Mouse (Mus musculus) lung, adult 18-20 months (tissue): ENCODE results near the gene Slc5a6.
"Not testable (repeated sequence)": the region's sequence is repeated elsewhere in the genome, so short reads cannot be mapped to it uniquely, and the experiment has no call there.

ENCODE experiments used
- DNase-seq, 2 experiments: peaks; one replicate each; pipeline ENCODE4 v3.0.0; 2022; ENCODE audit warnings: mixed read lengths in 2 of 2

Slc5a6 gene

GRCm38 (mm10) chr5:31055216-31056140 lies 6.8 kb upstream of the Slc5a6 start:
- peak in 1 of 2 experiments; percentile 33 for DNase-seq

GRCm38 (mm10) chr5:31054261-31055215 lies 5.8 kb upstream of the Slc5a6 start, which contains the start of gene Cad:
Gene Cad, plus strand, starts transcription at chr5:31054780.
- DNase-seq = peak; percentile 96 to 97

DNA sequence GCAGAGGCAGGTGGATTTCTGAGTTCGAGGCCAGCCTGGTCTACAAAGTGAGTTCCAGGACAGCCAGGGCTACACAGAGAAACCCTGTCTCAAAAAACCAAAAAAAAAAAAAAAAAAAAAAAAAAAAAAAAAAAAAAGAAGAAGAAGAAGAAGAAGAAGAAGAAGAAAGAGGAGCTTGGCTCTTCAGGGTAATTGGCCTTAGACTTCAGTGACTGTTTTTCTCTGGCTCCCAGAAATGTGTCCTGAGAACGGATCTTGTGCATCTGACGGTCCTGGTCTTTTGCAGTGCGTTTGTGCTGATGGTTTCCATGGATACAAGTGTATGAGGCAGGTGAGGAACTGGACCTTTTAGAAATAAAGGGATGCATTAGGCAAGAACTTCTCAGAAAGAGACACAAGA lies 5.0 kb upstream of the Slc5a6 start:
- not testable (repeated sequence) for DNase-seq

- no peak for DNase-seq
Measured at GRCm38 (mm10) chr5:31050427-31050826, 1.7 kb upstream of the Slc5a6 start.

GRCm38 (mm10) chr5:31047848-31048762 lies 619 bp downstream of the Slc5a6 start, which contains the start of gene Atraid:
Gene Atraid, plus strand, starts transcription at chr5:31048312.
- peak; percentile 98 to 99 for DNase-seq

GRCm38 (mm10) chr5:31047074-31047473 lies 1.6 kb downstream of the Slc5a6 start:
- no peak for DNase-seq

GRCm38 (mm10) chr5:31046416-31046815 lies 2.3 kb downstream of the Slc5a6 start:
- DNase-seq = no peak

DNA sequence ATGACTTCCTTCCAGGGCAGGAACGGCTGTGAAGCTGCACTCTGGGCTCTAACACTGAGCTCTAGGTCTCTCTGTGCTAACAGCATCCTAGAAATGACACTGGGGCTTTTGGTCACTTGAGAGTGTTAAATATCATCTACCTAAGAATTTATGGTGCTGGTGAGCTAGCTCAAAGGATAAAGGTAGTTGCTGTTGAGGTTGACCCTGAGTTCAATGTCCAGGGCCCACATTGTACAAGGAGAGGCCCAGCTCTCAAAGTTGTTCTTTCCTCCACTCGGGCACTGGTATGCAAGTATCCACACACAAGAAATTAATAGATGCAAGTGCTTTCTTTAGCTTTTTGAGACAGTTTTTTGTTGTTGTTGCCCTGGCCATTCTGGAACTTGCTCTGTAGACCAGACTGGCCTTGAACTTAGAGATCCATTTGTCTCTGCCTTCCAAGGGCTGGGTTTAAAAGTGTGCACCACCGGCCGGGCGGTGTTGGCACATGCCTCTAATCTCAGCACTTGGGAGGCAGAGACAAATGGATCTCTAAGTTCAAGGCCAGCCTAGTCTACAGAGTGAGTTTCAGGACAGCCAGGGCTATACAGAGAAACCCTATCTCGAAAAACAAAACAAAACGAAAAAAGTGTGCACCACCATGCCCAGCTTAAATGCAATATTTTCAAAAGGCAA lies 10.4 kb downstream of the Slc5a6 start:
- DNase-seq = no peak

DNA sequence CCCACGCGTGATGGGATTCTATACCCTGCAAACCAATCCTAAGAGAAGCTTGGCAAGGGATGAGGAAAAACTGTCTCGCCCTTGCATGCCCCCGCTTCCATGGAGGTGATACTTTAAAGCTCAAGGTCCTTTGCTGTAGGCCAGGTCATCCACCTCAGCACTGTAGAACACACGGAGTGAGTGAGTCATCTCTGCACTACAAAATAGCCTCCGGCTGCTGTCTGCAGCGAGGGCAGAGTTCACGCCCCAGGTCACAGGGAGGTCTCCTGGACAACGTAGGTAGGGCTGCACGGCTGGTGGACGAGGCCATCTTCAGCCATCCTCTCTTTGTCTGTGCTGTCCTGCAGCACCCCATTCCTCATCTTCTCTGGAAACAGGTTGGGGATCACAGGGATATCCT lies 12.2 kb downstream of the Slc5a6 start:
- not testable (repeated sequence) for DNase-seq

DNA sequence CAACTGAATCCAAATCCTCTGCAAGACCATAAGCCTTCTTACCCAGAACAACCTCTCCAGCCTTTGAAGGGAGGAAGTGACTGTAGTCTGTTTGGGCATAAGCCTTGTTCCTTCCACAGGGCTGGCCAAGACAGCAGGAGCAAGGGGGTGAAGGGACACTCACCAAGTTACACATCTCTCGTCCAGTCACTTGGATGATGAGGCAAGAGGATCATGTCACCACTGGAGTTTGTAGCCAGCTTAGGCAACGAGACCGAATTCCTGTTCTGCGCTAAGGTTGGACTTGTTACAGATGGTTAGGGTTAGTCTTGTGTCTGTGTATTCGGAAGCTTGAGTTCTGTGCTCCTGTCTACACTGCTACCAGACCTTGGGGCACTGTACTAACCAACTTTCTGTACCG lies 14.1 kb downstream of the Slc5a6 start:
- no peak for DNase-seq

GRCm38 (mm10) chr5:31031508-31031907 lies 17.2 kb downstream of the Slc5a6 start:
- no peak for DNase-seq

GRCm38 (mm10) chr5:31030926-31031325 lies 17.8 kb downstream of the Slc5a6 start:
- no peak for DNase-seq

DNA sequence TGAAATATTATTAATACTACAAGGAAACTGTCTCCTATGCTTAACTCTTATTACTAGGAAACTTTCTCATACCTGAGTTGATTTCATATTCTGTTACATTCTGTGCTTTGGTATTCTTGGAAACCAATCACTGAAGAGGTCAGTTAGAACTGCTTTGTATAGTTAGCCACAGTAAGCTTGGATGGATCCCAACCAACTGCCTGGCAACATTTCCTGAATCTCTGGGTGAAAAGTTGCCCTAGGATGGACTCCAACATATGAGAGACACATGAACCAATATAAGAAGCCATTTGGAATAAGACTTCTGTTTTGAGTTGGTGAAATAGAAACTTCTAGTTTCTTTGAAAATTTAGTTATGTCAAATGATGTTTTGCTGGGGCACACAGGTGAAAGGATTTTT lies 24.1 kb downstream of the Slc5a6 start:
- no peak for DNase-seq

DNA sequence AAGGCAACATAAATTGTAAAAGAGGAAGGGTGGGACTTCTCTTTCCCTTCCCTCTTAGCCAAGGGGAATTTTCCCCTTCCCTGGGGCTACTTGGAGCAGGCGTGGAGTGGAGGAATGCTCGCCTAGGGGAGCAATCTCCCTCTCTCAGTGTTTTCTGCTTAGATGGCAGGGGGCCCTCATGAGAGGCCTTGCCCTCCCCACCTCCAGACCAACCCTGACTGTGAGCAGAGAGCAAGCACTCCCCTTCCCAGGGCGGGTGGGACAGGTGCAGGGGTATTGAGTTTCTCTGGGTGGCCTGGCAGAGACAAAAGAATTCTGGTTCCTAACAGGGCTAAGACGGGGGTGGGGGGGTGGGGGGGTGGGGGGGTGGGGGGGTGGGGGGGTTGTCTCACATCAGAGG lies 25.5 kb downstream of the Slc5a6 start:
- DNase-seq = no peak

DNA sequence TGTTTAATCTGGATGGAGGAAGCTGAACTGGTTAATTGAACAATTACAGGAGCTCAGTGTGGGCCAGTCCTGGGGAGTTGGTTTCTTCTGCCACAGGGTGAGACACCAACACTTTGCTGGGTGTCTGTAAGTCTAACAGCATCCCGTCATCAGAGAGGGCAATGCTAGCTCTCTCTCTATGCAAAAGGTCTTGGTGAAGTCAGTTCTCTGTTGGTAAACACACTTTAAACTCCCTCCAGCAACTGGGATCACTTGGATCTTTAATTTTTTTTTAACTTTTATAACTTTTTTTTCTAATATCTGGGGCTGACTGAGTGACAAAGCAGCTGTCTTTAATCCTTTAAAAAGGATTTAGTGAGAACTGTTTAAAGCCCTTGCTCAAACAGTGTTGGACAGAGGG lies 26.0 kb downstream of the Slc5a6 start:
- DNase-seq = no peak

DNA sequence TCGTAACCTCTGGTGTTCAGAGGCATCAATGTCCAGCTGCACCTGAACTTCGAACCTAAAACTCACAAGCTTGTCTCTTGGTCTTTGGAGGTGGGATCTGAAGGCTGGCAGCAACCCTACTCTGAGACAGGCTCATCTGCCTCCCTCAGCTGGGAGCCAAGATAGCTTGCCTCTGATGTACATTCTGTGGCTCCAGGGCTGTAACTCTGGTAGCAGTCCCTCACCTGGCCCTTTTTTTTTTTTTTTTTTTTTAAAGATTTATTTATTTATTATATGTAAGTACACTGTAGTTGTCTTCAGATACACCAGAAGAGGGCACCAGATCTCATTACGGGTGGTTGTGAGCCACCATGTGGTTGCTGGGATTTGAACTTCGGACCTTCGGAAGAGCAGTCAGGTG lies 26.9 kb downstream of the Slc5a6 start:
- DNase-seq = not testable (repeated sequence)

DNA sequence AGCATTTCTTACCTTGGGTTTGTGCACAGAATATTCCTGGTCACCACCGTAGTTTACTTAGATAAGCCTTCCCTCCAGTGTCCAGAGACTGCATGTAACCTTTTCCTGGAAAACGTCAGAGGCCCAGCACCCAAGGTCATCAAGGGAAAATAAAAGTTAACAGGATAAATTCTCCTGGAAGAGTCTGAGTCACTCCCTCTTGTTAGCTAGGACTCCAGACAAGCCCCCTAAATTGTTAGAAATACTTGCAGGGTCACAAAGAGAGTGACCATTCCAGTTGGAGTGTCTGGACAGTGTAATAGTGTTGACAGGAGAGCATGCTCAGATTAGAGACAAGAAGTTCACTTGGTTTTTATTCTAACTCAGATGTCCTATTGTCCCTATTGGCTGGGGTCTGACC lies 32.8 kb downstream of the Slc5a6 start:
- DNase-seq = no peak

GRCm38 (mm10) chr5:31012737-31013136 lies 36.0 kb downstream of the Slc5a6 start:
- DNase-seq = no peak

GRCm38 (mm10) chr5:31004184-31004583 lies 44.5 kb downstream of the Slc5a6 start:
- peak; percentile 77 to 84 for DNase-seq

- DNase-seq = no peak
Measured at GRCm38 (mm10) chr5:31001560-31001959, 47.2 kb downstream of the Slc5a6 start.

- no peak for DNase-seq
Measured at GRCm38 (mm10) chr5:31000993-31001392, 47.7 kb downstream of the Slc5a6 start.

- DNase-seq = no peak
Measured at GRCm38 (mm10) chr5:31000122-31000521, 48.6 kb downstream of the Slc5a6 start.
